Mouse (Mus musculus) ES-E14 (cell line): ENCODE data around the gene L3mbtl1. TPM values are rescaled to one million over a fixed set of nuclear protein-coding genes. Genes with fewer than 3 reads are reported as not detected.

Source experiments
- DNase-seq: peaks from one replicate; pipeline ENCODE4 v3.0.0-alpha.2; 2013; ENCODE audit warnings: low read depth, low spot score
- H3K27ac ChIP-seq: 2 replicates; pipeline ENCODE4 v1.5.1; 2012; ENCODE audit warnings: low read depth, mild to moderate bottlenecking, low read length, moderate library complexity, mixed read lengths; ENCODE audit not compliant: poor library complexity, insufficient read depth, severe bottlenecking
- H3K36me3 ChIP-seq: 2 replicates; pipeline ENCODE4 v1.6.1; 2012; ENCODE audit warnings: mild to moderate bottlenecking, low read length, moderate library complexity, mixed read lengths; ENCODE audit not compliant: control insufficient read depth, poor library complexity, insufficient read depth, severe bottlenecking
- H3K4me1 ChIP-seq, 2 experiments: fragments of 150-350 bp in 1 of 2; sonication (generic) in 1 of 2; 2 replicates each; pipeline ENCODE4 v1.6.1; 2012; ENCODE audit warnings: low read length in 2 of 2, mild to moderate bottlenecking in 1 of 2, mixed read lengths in 1 of 2; ENCODE audit not compliant: control insufficient read depth in 2 of 2, insufficient read depth in 2 of 2, poor library complexity in 1 of 2
- H3K4me3 ChIP-seq, 2 experiments: fragments of 150-350 bp in 1 of 2; sonication (generic) in 1 of 2; 2 replicates each; pipeline ENCODE4 v1.5.1; 2012; ENCODE audit warnings: low read length in 2 of 2, low read depth in 1 of 2, mild to moderate bottlenecking in 1 of 2, mixed read lengths in 1 of 2; ENCODE audit not compliant: insufficient read depth in 1 of 2, poor library complexity in 1 of 2, severe bottlenecking in 1 of 2
- H3K9ac ChIP-seq: 2 replicates; pipeline ENCODE4 v1.6.1; 2012; ENCODE audit warnings: low read depth, mild to moderate bottlenecking, low read length, mixed read lengths; ENCODE audit not compliant: poor library complexity, insufficient read depth, severe bottlenecking
- H3K9me3 ChIP-seq: fragments of 150-350 bp; sonication (generic); 2 replicates; pipeline ENCODE4 v1.6.1; 2012; ENCODE audit warnings: low read depth, mild to moderate bottlenecking, low read length; ENCODE audit not compliant: control insufficient read depth, insufficient read depth
- CHD2 ChIP-seq: IDR thresholded peaks from 2 replicates; pipeline ENCODE4 v1.6.1; 2014; ENCODE audit warnings: mild to moderate bottlenecking, low read depth, low read length, inconsistent platforms
- HCFC1 ChIP-seq: IDR thresholded peaks from 2 replicates; pipeline ENCODE4 v1.6.1; 2012; ENCODE audit warnings: low read length, inconsistent platforms, borderline replicate concordance; ENCODE audit not compliant: insufficient read depth
- MAFK ChIP-seq: IDR thresholded peaks from 2 replicates; pipeline ENCODE4 v1.6.1; 2014; ENCODE audit warnings: mild to moderate bottlenecking, low read depth, low read length, inconsistent platforms; ENCODE audit not compliant: insufficient read depth
- ZC3H11A ChIP-seq: IDR thresholded peaks from 2 replicates; pipeline ENCODE4 v1.6.1; 2012; ENCODE audit warnings: low read depth, mild to moderate bottlenecking, inconsistent platforms, low read length, borderline replicate concordance
- ZNF384 ChIP-seq: IDR thresholded peaks from 2 replicates; pipeline ENCODE4 v1.6.1; 2012; ENCODE audit warnings: low read depth, low read length, inconsistent platforms
- in situ Hi-C, 2 experiments: fragments of 600-800 bp; cut with MboI; formaldehyde crosslinking; loops; one replicate each; pipeline ENCODE4 v1.15.1; 2025; ENCODE audit warnings: low sequenced_read_pairs in 2 of 2, inconsistent platforms in 1 of 2; ENCODE audit not compliant: unreplicated experiment in 2 of 2
- total RNA-seq: library from RNA; depleted of rRNA; stranded (reverse); fragments of 300-350 nt; gene quantifications from 2 replicates; pipeline ENCODE4 v1.2.3, GENCODE M21; 2012

Gene L3mbtl1
- total RNA-seq, 1 experiment, result 1.1 TPM

DNA sequence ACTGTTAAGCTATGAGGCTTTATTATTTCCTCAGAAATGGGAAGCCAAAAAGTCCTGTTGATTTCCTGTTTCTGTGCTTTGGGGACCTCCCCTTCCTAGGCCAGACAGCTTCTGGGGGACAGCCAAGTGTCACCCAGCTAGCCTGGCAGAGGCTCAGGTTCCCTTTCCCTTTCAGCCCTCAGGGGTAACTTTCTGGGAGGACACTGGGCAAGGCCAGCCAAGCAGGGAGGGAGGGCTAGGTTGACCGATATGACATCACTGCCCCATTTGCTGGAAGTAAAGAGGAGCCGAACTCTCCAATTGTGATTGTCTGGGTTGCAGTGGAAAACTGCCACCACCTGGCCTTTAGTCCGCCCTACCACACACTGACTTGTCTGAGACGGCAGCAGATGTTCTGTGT lies 32.7 kb downstream of the L3mbtl1 start:
- Histone ChIP-seq H3K4me3 (no peak overlapping the region), H3K36me3 (no peaks in the 10 kb centered on the region), H3K27ac (no peak overlapping the region), H3K9ac (no peak overlapping the region), H3K4me1 (peaks cover 0 to 10% of the 10 kb centered on the region in 2 experiments; a peak in 1 of 4 replicates), H3K9me3 (no peaks in the 10 kb centered on the region)
- no peak for DNase-seq
- TF ChIP-seq HCFC1 (no peak), MAFK (no peak), CHD2 (no peak), ZNF384 (no peak), ZC3H11A (no peak)
- in situ Hi-C loops, result no loop called here

DNA sequence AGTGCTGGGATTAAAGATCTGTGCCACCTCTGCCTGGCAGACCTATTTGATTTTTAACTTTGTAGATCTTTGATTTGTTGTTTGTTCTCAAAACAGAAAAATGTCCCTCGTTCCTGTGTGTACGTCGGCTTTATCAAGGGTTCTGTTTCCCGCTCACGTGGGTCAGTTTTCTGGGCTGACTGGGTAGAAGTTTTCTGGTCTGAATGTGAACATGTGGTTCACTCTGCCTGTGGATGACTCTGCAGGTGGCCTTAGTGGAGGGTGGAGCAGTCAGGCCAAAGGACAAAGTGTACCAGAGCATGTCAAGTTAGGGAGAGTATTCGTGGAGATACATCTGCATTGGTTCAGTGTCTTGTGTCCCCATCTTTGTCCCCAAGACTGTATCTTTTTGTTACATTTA lies 41.1 kb downstream of the L3mbtl1 start:
- Histone ChIP-seq H3K36me3 (no peaks in the 10 kb centered on the region), H3K9ac (no peak overlapping the region), H3K27ac (no peak overlapping the region), H3K9me3 (no peaks in the 10 kb centered on the region), H3K4me3 (no peak overlapping the region), H3K4me1 (no peaks in the 10 kb centered on the region)
- no peak for DNase-seq
- in situ Hi-C loops, result no loop called here
- TF ChIP-seq ZC3H11A (no peak), HCFC1 (no peak), MAFK (no peak), ZNF384 (no peak), CHD2 (no peak)

DNA sequence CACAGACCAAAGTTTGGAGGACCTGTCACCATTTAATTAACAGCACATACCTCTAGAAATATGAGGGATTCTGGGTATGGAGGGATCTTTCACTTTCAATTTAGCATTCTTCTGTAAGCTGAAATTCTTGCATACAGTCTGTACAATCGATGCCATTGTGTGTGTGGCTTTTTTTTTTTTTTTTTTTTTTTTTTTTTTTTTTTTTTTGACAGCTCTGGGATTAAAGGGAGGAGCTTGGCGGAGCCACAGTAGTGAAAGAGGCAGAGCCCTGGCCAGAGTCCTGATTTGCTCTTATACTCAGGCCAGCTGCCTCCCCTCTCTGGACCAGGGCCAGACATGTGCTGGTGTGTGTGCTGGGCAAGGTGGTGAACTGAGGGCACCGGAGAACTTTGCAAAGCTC lies 42.7 kb downstream of the L3mbtl1 start:
- Histone ChIP-seq H3K4me3 (no peak overlapping the region), H3K27ac (no peak overlapping the region), H3K36me3 (no peaks in the 10 kb centered on the region), H3K9ac (no peak overlapping the region), H3K9me3 (no peaks in the 10 kb centered on the region), H3K4me1 (no peaks in the 10 kb centered on the region)
- no peak for DNase-seq
- in situ Hi-C loops, result no loop called here
- TF ChIP-seq ZC3H11A (no peak), ZNF384 (peak; percentile 85)

DNA sequence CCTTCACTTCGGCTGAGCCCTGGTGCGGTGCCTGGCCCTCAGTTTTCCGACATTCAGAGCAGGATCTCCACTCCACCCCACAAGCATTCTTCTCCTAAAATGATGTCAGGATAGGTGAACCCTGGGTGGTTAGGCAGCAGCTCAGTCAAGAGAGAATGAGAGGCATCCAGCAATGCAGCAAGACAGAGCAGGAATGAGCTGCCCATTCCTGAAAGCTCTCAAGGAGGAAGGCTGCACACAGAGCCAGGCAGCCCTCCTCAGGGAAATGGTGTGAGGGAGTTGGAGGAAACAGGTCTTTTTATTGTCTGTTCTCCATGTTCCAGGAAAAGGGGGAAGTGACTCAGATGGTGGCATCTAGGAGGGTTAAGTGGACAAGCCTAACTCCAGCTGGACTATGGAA lies 43.5 kb downstream of the L3mbtl1 start:
- Histone ChIP-seq H3K9me3 (no peaks in the 10 kb centered on the region), H3K9ac (no peak overlapping the region), H3K4me3 (no peak overlapping the region), H3K27ac (no peak overlapping the region), H3K36me3 (no peaks in the 10 kb centered on the region), H3K4me1 (no peaks in the 10 kb centered on the region)
- DNase-seq, result no peak
- TF ChIP-seq ZC3H11A, result no peak
- TF ChIP-seq MAFK, result no peak
- TF ChIP-seq CHD2, result no peak
- TF ChIP-seq HCFC1, result no peak
- TF ChIP-seq ZNF384, result no peak
- in situ Hi-C loops, result no loop called here

DNA sequence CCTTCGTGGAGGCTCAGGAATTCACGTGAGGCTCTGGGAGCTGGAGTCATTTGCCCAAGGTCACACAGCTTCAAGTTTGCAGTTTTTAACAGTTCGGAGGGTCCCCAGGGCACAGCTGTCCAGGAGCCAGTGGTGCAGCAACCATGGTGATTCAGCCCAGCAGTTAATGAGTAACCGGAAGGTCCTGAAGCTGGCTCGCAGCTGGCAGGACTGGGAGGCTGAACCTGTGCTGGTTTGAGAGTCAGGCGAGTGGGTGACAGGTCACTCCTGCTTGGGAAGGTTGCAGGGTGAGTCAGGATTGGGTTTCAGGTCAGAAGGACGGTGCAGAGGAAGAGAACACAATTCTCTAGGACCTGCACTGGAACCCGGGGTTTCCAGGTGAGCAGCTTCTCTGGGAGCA lies 43.9 kb downstream of the L3mbtl1 start, which contains the start of gene Sgk2:
Sgk2 (plus strand) TSS at position 113 of the 400 bp plus-strand sequence.
- H3K9me3 ChIP-seq, result no peaks in the 10 kb centered on the region
- TF ChIP-seq MAFK (no peak), CHD2 (no peak), HCFC1 (no peak)
- no peak within 1 kb of the TSS for H3K27ac ChIP-seq
- in situ Hi-C loops, result no loop called here
- DNase-seq, result no peak
- no peak within 1 kb of the TSS for H3K9ac ChIP-seq
- no peaks in the 10 kb centered on the region for H3K36me3 ChIP-seq
- H3K4me3 ChIP-seq, result no peak within 1 kb of the TSS
- no peaks in the 10 kb centered on the region for H3K4me1 ChIP-seq
